Mouse (Mus musculus): ENCODE data around the gene Prpf40b. TPM values are rescaled to one million over a fixed set of nuclear protein-coding genes. Genes with fewer than 3 reads are reported as not detected.

Prpf40b gene
- polyA plus RNA-seq, 1 experiment from 2014 or later, result 53.8 TPM

GRCm38 (mm10) chr15:99320168-99320674 is 25.3 kb downstream of the Prpf40b start:
- Histone ChIP-seq H3K27me3 (no peaks in the 10 kb centered on the region), H3K4me2 (no peak overlapping the region), H3K4me1 (no peaks in the 10 kb centered on the region; the same call in 1 of the 2 replicates), H3K9ac (no peak overlapping the region), H3K9me3 (no peaks in the 10 kb centered on the region), H3K4me3 (no peak overlapping the region), H3K36me3 (peaks cover 98% of the 10 kb centered on the region), H3K27ac (peak overlapping the region; percentile 61; the same call in 1 of the 2 replicates)
- no peak for ATAC-seq (ENCODE audit: insufficient number of reproducible peaks, low FRiP score, low TSS enrichment, low read depth)
- 77% methylated on average over 10 of the region's 10 CpGs for WGBS

- no peak overlapping the region for H3K9ac ChIP-seq
- WGBS, result 78% methylated on average over 9 of the region's 9 CpGs
- H3K9me3 ChIP-seq, result no peaks in the 10 kb centered on the region
- no peaks in the 10 kb centered on the region for H3K27me3 ChIP-seq
- H3K27ac ChIP-seq, result 0 out of 2 replicates have a peak overlapping the region, but pooled peaks have one; percentile 2
- no peaks in the 10 kb centered on the region; the same call in 1 of the 2 replicates for H3K4me1 ChIP-seq
- H3K4me3 ChIP-seq, result no peak overlapping the region
- no peak for ATAC-seq (ENCODE audit: insufficient number of reproducible peaks, low FRiP score, low TSS enrichment, low read depth)
- no peak overlapping the region for H3K4me2 ChIP-seq
- H3K36me3 ChIP-seq, result peaks cover 97% of the 10 kb centered on the region
Measured at GRCm38 (mm10) chr15:99320978-99321377, 26.1 kb downstream of the Prpf40b start.

GRCm38 (mm10) chr15:99324151-99324550 is 29.3 kb downstream of the Prpf40b start:
- peaks cover 94% of the 10 kb centered on the region for H3K36me3 ChIP-seq

GRCm38 (mm10) chr15:99325598-99325997 is 30.7 kb downstream of the Prpf40b start:
- Histone ChIP-seq H3K36me3 (peaks cover 92% of the 10 kb centered on the region), H3K27ac (no peak overlapping the region), H3K9me3 (no peaks in the 10 kb centered on the region), H3K9ac (no peak overlapping the region), H3K27me3 (no peaks in the 10 kb centered on the region), H3K4me2 (no peak overlapping the region), H3K4me3 (no peak overlapping the region), H3K4me1 (no peaks in the 10 kb centered on the region)
- 92% methylated on average over 6 of the region's 6 CpGs for WGBS
- ATAC-seq (ENCODE audit: insufficient number of reproducible peaks, low FRiP score, low TSS enrichment, low read depth), result no peak

More at GRCm38 (mm10) chr15:99324151-99324550, 29.3 kb downstream of the Prpf40b start:
- WGBS, result 78% methylated on average over 9 of the region's 9 CpGs
- Histone ChIP-seq H3K4me2 (no peak overlapping the region), H3K27ac (no peak overlapping the region), H3K4me3 (no peak overlapping the region), H3K4me1 (no peaks in the 10 kb centered on the region), H3K9me3 (no peaks in the 10 kb centered on the region), H3K27me3 (no peaks in the 10 kb centered on the region), H3K9ac (no peak overlapping the region)
- ATAC-seq (ENCODE audit: insufficient number of reproducible peaks, low FRiP score, low TSS enrichment, low read depth), result no peak

- Histone ChIP-seq H3K9me3 (no peaks in the 10 kb centered on the region), H3K27me3 (no peaks in the 10 kb centered on the region), H3K36me3 (peaks cover 90% of the 10 kb centered on the region), H3K4me1 (peaks cover 2% of the 10 kb centered on the region; the same call in 1 of the 2 replicates), H3K9ac (no peak overlapping the region), H3K4me3 (no peak overlapping the region), H3K27ac (no peak overlapping the region; the same call in 1 of the 2 replicates), H3K4me2 (no peak overlapping the region)
- ATAC-seq (ENCODE audit: insufficient number of reproducible peaks, low FRiP score, low TSS enrichment, low read depth), result no peak
- WGBS, result 41% methylated on average over 2 of the region's 2 CpGs
Measured at GRCm38 (mm10) chr15:99326407-99326806, 31.5 kb downstream of the Prpf40b start.

- H3K4me2 ChIP-seq, result no peak overlapping the region
- no peak overlapping the region for H3K9ac ChIP-seq
- no peak overlapping the region for H3K4me3 ChIP-seq
- H3K27me3 ChIP-seq, result no peaks in the 10 kb centered on the region
- H3K4me1 ChIP-seq, result peaks cover 7% of the 10 kb centered on the region
- no peak for ATAC-seq (ENCODE audit: insufficient number of reproducible peaks, low FRiP score, low TSS enrichment, low read depth)
- H3K9me3 ChIP-seq, result no peaks in the 10 kb centered on the region
- H3K27ac ChIP-seq, result no peak overlapping the region
- WGBS, result 88% methylated on average over 1 of the region's 1 CpGs
- peaks cover 85% of the 10 kb centered on the region for H3K36me3 ChIP-seq
Measured at GRCm38 (mm10) chr15:99326959-99327358, 32.1 kb downstream of the Prpf40b start.

- Histone ChIP-seq H3K36me3 (peaks cover 74% of the 10 kb centered on the region), H3K4me1 (peaks cover 18% of the 10 kb centered on the region), H3K9ac (no peak overlapping the region), H3K27me3 (no peaks in the 10 kb centered on the region), H3K4me3 (no peak overlapping the region), H3K4me2 (no peak overlapping the region), H3K9me3 (no peaks in the 10 kb centered on the region), H3K27ac (no peak overlapping the region)
- WGBS, result 96% methylated on average over 5 of the region's 5 CpGs
- ATAC-seq (ENCODE audit: insufficient number of reproducible peaks, low FRiP score, low TSS enrichment, low read depth), result no peak
Measured at GRCm38 (mm10) chr15:99328011-99328410, 33.1 kb downstream of the Prpf40b start.

- Histone ChIP-seq H3K4me1 (peaks cover 41% of the 10 kb centered on the region), H3K27me3 (no peaks in the 10 kb centered on the region), H3K27ac (no peak overlapping the region), H3K9ac (no peak overlapping the region), H3K4me2 (no peak overlapping the region), H3K36me3 (peaks cover 51% of the 10 kb centered on the region), H3K9me3 (no peaks in the 10 kb centered on the region), H3K4me3 (no peak overlapping the region)
- ATAC-seq (ENCODE audit: insufficient number of reproducible peaks, low FRiP score, low TSS enrichment, low read depth), result no peak
- WGBS, result 83% methylated on average over 2 of the region's 2 CpGs
Measured at GRCm38 (mm10) chr15:99330324-99330723, 35.4 kb downstream of the Prpf40b start.

- no peak overlapping the region for H3K9ac ChIP-seq
- WGBS, result 92% methylated on average over 5 of the region's 5 CpGs
- no peaks in the 10 kb centered on the region for H3K27me3 ChIP-seq
- H3K4me2 ChIP-seq, result no peak overlapping the region
- H3K36me3 ChIP-seq, result peaks cover 43% of the 10 kb centered on the region
- no peak for ATAC-seq (ENCODE audit: insufficient number of reproducible peaks, low FRiP score, low TSS enrichment, low read depth)
- no peak overlapping the region for H3K4me3 ChIP-seq
- H3K4me1 ChIP-seq, result peaks cover 50% of the 10 kb centered on the region
- H3K9me3 ChIP-seq, result no peaks in the 10 kb centered on the region
- H3K27ac ChIP-seq, result no peak overlapping the region
Measured at GRCm38 (mm10) chr15:99331341-99331740, 36.5 kb downstream of the Prpf40b start.

GRCm38 (mm10) chr15:99332111-99332510 is 37.2 kb downstream of the Prpf40b start:
- peaks cover 39% of the 10 kb centered on the region for H3K36me3 ChIP-seq
- H3K4me2 ChIP-seq, result no peak overlapping the region
- peak overlapping the region; percentile 95 for H3K27ac ChIP-seq
- ATAC-seq (ENCODE audit: insufficient number of reproducible peaks, low FRiP score, low TSS enrichment, low read depth), result no peak
- no peak overlapping the region for H3K4me3 ChIP-seq
- no peaks in the 10 kb centered on the region for H3K27me3 ChIP-seq
- no peak overlapping the region for H3K9ac ChIP-seq
- no peaks in the 10 kb centered on the region for H3K9me3 ChIP-seq
- peaks cover 57% of the 10 kb centered on the region for H3K4me1 ChIP-seq

- no peaks in the 10 kb centered on the region for H3K9me3 ChIP-seq
- H3K4me1 ChIP-seq, result peaks cover 63% of the 10 kb centered on the region
- H3K27ac ChIP-seq, result peak overlapping the region; percentile 95
- WGBS, result 13% methylated on average over 9 of the region's 9 CpGs
- peak overlapping the region; percentile 27 for H3K4me2 ChIP-seq
- no peak overlapping the region for H3K4me3 ChIP-seq
- peak; percentile 85 for ATAC-seq (ENCODE audit: insufficient number of reproducible peaks, low FRiP score, low TSS enrichment, low read depth)
- H3K27me3 ChIP-seq, result no peaks in the 10 kb centered on the region
- H3K36me3 ChIP-seq, result peaks cover 29% of the 10 kb centered on the region
- no peak overlapping the region for H3K9ac ChIP-seq
Measured at GRCm38 (mm10) chr15:99332921-99333675, 38.2 kb downstream of the Prpf40b start.

GRCm38 (mm10) chr15:99333676-99334065 is 38.8 kb downstream of the Prpf40b start:
- Histone ChIP-seq H3K9ac (no peak overlapping the region), H3K27me3 (no peaks in the 10 kb centered on the region), H3K4me1 (peaks cover 63% of the 10 kb centered on the region), H3K9me3 (no peaks in the 10 kb centered on the region), H3K4me3 (no peak overlapping the region), H3K27ac (peak overlapping the region; percentile 95), H3K36me3 (peaks cover 23% of the 10 kb centered on the region), H3K4me2 (peak overlapping the region; percentile 26; the same call in 1 of the 2 replicates)
- peak; percentile 25 for ATAC-seq (ENCODE audit: insufficient number of reproducible peaks, low FRiP score, low TSS enrichment, low read depth)
- WGBS, result 66% methylated on average over 3 of the region's 3 CpGs

All from limb, embryonic 15.5 days (tissue).